Mouse (Mus musculus) thymus, adult 2 months (tissue): ENCODE data around the gene Zfp865.

Source experiments
- CTCF ChIP-seq: fragments of 200-500 bp; IDR thresholded peaks from 2 replicates; pipeline ENCODE4 v1.5.1; 2012; ENCODE audit warnings: mild to moderate bottlenecking, control low read depth, low read length, moderate library complexity, borderline replicate concordance; ENCODE audit not compliant: control insufficient read depth, poor library complexity, insufficient read depth; ENCODE audit errors: extremely low read depth
- POLR2A ChIP-seq: fragments of 200-500 bp; IDR thresholded peaks from 2 replicates; pipeline ENCODE4 v1.6.1; 2012; ENCODE audit warnings: mild to moderate bottlenecking, low read length, control low read depth, moderate library complexity; ENCODE audit not compliant: control insufficient read depth, poor library complexity, insufficient read depth; ENCODE audit errors: extremely low read depth

GRCm38 (mm10) chr7:5083325-5084105 lies 63.3 kb downstream of the Zfp865 start:
- TF ChIP-seq CTCF (no peak), POLR2A (0 out of 2 replicates have a peak, but pooled peaks have one; percentile 16)
